Mouse (Mus musculus): ENCODE data around the gene Mmp9. TPM values are rescaled to one million over a fixed set of nuclear protein-coding genes. Genes with fewer than 3 reads are reported as not detected.

Gene Mmp9
- total RNA-seq (2022), result under 1 TPM; 0.15 to 0.83 (median 0.58) TPM

DNA sequence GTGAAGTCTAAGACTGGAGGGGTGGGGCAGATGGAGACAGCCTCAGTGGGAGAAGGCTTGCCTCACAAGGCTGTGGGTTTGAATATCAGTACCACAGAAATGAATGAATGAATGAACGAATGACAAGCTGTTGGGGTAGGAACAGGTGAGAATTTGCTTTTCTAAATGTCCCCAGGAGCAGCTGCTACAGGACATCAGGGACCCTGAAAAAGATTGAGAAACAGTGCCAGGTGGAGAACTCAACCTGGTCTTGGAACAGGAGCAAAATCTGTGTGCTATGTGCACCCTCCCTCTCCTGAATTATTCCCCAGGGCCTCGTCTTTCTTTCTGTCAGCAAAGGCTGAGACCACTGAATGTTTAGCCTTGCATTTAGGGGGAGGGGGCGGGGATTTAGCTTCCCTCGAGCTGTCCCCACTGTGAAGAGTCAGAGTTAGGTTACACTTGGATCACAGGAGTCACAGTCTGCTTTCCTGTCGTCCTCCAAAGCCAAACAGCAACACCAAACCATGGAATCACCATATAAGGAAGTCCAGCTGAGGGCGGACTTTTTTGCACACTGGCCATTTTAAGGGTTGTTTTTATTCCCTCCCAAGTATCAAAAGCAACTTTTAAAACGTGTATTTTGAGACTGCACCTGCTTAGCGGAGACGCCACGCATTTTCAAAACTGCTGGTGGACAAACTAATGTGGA lies at the start of gene Mmp9:
Mmp9 (plus strand) TSS at position 641 of the 691 bp plus-strand sequence.
- DNase-seq (ENCODE audit: low spot score in 2 of 2), result no peak

DNA sequence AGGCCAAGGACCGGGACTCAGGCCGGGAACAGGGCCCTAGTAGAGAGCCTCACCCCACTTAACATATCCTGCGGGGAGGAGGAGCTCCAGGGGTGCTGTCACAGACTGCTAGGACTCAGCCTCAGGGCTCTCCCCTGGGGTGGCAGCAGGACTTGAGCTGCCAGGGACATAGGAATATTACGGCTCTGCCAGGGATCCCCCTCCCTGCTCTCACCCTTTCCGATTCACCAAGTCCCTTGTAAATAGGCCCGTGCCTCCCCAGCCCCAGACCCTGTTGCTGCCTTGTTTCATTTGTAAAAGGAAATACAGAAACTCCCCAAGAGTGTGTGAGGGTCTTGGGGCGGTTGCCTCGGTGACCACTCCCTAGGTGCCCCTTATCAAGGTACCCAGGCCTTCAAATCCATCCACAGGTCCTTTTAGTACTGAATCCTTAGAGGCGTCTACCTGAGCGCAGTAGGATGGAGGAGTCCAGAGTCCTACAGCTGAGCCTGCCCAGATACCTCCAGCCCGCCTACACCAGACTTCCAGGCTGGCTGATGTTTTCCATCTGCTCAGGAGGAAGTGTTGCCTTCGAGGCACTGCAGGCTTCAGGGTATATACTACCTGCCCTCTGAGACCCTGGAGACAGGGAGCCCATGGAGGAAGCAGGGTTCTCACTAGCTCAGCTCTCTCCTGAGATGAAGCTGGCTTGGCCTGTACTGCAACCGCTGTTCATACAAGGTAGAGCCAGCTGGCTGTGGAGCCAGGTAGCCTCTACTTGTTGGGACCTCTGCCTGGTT lies 49.3 kb upstream of the Mmp9 start:
- no peak for DNase-seq (ENCODE audit: low spot score in 2 of 2)

DNA sequence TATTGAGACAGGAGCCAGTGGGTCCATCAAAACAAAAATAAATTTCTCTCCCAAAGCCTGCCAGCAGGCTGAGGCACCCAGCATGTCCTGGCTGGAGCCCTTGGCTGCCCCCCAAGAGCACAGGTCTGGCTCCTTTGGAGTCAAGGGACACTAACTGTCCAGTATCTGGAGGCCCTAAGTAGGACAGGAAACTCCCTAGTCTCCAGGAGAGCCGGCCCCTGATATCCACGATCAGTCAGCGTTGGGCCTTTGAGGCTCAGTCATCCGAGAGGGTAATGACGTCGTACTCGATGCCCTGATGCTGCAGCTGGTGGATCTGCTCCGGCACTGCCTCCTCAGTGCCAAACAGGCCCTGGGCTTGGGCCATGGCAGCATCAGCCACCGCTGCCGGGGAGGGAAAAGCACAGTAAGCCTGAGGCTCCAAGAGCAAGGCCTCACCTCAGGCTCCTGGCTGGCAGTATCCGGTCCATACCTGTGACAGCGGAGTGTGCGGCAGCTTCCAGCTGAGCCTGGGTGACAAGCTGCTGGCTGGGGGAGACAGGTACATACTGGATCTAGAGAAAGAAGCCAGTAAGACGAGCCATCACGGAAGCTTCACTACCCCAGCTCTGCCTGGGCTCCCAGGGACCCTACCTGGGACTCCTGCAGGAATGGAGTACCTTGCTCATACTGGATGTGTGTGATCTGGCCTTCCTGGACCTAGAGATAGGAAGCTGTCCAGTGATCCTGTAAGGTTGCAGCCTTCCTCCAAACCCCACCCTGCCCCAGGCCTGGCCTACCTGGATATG lies 48.5 kb upstream of the Mmp9 start:
- DNase-seq (ENCODE audit: low spot score in 2 of 2), result peak; percentile 72 to 80

DNA sequence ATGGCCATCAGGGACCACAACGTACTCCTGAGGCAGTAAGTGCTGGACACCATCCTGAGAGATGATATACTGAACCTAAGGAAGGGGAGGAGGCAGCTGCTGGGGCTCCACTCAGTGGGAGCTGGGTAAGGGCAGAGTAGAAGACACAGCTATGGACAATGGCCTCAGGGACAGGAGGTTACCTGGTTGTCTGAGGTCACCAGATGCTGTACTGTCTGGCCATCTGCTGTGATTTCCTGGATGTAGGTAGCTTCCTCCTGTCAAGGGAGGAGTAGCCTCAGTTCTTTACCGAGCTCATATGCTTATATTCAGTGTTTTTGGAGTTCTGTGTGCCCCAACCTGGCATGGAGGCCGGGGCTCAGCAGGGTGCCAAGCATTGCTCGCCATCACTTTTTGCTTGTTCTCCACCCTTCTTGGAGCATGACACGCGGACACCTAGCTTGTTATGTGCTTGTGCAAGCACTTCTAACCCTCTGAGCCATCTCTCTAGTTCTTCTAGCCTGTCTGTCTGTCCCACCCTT lies 47.8 kb upstream of the Mmp9 start:
- no peak for DNase-seq (ENCODE audit: low spot score in 2 of 2)

DNA sequence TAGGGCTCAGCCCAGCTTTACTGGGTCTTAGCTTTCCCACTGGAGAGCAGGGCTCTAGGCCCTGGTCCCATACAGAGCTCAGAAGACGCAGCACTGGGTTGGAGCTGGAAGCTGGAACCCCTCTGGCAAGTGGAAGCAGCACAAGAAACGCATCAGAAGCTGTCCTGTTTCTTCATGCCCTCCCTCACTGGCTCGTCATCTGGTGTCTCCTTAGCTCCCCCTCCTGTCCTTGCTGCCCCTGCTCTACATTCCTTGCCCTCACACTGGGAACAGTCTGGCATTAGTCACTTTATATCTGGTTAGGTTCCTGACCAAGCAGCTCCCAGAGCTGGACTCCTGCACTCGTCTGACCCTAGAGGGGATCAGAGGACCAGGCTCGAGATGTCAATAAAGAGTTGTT lies 46.5 kb upstream of the Mmp9 start:
- DNase-seq (ENCODE audit: low spot score in 2 of 2), result no peak

DNA sequence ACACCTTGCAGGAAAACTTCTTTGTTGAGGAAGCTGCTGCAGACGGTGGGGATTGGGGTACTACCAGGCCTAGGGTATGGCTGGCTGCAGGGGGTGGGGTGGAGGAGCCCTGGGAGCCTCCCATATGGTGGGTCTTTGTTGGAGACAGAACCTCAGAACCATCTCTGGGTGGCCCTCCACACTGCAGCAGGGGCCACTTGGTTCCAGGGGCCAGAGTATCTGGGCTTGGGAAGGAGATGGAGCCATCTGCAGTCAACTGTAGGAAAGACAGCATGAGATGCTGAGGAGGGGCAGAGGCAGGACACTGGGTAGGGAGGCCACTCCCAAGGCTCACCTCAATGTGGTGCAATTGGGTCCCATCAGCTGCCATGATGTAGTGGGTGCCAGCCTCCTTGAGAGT lies 45.9 kb upstream of the Mmp9 start:
- no peak for DNase-seq (ENCODE audit: low spot score in 2 of 2)

DNA sequence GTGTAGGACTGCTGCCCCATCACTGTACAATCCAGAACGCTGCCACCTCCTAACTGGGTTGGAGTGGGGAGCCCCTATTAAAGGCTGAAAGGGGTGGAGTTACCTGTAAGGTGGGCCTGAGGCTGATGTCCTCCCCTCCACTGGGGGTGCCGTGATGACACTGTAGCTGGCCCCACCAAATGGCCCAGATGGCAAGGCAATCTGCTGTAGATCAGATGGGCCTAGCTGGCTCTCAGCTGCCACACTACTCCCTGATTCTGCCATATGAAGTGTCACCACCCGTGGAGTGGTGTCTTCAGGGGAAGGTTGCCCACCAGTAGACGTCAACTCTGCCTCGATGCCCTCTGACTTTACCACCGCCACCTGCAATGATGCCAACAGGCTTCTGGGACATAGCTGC lies 44.7 kb upstream of the Mmp9 start:
- DNase-seq (ENCODE audit: low spot score in 2 of 2), result no peak

DNA sequence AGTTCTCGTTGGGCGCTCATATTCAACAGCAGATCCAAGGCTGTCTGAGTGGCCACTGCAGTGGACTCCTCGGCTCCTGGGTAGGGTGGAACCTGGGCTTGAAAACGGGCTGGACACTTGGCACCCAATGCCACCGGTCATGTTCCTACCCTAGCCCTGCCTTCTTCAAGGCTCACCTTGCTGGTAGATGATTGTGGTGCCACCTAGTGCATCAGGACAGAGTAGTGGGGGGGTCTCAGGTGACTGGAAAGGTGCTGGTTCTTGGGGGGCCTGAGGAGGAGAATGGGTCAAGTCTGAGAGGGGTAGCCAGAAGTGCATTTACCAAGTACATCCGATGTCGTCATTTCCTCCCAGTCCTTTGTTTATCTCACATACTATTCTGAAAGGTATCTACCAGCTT lies 42.6 kb upstream of the Mmp9 start:
- DNase-seq (ENCODE audit: low spot score in 2 of 2), result no peak

DNA sequence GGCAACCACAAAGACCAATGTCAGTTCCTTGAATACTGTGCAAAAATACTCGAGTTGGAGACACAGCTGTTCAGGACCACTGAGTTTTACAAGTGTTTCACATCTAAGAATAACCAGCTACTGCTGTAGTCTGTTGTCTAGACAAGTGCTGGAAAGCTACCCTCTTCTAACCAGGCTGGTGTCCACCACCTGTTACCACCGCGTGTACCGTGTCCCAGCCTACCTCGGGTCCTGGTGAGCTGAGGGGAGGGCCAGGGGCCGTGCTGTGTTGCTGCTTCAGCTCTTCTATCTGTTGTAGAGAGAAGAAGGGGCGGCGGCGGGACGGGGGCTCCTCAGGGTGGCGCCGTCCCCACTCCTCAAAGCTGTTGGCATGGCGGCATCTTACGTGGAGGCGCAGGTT lies 41.5 kb upstream of the Mmp9 start:
- DNase-seq (ENCODE audit: low spot score in 2 of 2), result no peak

DNA sequence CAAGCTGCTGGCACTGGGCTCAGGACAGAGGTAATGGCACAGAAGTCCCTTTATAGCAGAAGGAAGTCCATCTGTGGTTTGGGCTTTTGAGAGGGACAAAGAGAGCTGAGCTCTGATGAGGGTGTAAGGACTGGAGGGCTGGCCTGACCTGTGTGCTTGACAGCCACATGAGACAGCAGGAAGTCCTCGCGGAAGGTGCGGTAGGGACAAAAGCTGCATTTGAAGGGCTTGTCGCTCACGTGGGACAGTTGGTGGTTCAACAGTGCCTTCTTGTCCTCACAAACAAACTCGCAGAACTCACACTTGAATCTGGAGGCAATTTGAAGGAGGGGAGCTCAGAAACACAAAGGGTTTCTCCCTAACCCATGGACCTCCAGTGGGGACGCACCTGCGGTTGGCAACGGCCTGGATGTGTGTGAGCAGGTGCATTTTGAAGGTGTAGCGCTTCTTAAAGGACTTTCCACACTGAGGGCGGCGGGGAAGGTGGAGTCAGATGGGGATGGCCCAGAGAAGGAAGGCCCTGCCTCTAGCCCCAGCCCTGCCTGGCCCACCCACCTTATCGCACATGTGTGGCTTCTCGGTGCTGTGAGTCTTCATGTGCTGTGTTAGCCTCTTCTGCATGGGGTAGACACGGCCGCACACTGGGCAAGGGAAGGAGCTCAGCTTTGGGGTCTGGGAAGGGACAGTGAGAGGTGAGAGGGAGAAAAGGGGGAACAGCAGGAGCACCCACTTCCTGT lies 40.7 kb upstream of the Mmp9 start:
- DNase-seq (ENCODE audit: low spot score in 2 of 2), result no peak

DNA sequence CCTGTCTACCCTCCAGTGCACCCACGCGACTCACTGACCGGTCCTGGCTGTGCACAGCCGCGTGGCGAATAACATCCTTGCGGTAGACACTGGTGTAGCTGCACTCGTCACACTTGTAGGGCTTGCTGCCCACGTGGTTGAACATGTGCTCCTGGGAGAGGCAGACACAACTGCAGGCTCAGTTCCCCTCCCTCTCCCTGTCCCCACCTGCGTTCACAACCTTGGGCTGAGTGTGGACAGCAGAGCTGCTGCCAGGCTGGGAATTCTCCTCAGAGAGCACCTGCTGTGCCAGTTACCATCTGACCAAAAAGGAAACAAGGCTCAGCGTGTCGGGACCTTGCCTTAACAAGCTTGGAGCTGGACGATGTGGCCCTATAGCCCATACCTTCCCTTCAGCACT lies 39.2 kb upstream of the Mmp9 start:
- peak in 1 of 2 experiments; percentile 42 for DNase-seq (ENCODE audit: low spot score in 2 of 2)

DNA sequence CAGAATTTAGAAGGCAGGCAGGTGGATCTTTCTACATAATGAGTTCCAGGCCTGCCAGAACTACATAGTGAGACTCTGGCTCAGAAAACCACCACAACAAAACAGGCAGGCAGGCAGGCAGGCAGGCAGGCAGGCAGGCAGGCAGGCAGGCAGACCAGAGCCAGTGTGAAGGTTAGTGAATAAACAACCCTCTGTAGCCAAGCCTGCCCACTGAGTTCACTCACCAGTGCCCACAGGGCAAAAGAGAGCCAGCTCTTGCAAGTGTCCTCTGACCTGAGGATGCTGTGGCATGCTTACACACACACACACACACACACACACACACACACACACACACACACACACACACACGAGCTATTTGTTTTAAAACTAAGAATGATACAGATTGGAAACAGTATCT lies 37.1 kb upstream of the Mmp9 start:
- DNase-seq (ENCODE audit: low spot score in 2 of 2), result no peak

DNA sequence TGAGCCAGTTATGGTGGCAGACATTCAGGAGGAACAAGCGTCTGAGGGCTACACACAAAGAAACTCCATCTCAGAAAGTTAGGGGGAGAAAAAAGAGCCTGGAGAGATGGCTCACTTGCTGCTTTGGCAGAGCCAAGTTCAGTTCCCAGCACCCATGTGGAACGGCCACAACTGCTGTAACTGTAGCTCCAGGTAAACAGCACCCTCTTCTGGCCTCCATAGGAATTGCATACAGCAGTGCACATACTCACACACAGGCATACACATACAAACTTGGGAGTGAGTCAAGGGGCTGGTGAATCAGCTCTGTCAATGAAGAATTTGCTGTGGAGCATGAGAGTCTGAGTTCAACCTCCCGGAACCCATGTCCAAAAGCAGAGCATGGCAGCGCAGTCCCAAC lies 34.5 kb upstream of the Mmp9 start:
- no peak for DNase-seq (ENCODE audit: low spot score in 2 of 2)

DNA sequence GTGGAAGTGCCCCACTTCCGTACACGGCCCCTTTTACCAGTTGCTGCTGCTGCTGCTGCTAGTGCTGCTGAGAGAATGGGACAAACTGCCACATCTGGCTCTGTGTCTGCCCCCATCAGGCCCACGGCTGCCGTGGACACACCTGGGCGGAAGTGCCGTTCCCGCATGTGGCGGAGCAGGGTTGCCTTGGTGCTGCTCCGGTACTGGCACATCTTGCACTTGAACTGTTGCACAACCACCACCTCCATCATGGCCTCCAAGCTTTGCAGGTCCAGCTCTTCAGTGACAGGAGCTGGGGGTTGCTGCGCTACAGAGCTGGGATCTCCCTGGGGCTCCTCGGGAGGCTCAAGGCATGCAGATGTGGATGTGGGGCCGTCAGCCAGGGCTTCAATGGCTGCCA lies 33.1 kb upstream of the Mmp9 start:
- DNase-seq (ENCODE audit: low spot score in 2 of 2), result no peak

DNA sequence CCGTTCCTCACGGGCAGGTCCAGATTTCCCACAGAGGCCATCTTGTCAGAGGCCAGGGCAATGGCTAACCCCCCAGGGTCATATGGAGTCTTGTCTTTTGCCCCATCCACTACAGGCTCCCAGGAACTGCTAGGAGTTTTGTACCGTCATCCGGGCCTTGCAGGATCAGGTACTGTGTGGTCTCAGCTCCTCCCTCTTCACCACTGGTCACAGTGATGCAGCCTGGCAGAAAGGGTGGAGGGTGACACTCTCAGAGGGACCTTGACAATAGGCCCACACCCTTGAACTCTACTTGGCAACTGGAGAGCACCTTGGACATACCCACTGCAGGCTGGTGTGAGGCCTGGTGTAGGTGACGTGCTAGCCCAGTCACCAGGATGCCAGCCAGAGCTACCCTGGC lies 32.6 kb upstream of the Mmp9 start:
- no peak for DNase-seq (ENCODE audit: low spot score in 2 of 2)

DNA sequence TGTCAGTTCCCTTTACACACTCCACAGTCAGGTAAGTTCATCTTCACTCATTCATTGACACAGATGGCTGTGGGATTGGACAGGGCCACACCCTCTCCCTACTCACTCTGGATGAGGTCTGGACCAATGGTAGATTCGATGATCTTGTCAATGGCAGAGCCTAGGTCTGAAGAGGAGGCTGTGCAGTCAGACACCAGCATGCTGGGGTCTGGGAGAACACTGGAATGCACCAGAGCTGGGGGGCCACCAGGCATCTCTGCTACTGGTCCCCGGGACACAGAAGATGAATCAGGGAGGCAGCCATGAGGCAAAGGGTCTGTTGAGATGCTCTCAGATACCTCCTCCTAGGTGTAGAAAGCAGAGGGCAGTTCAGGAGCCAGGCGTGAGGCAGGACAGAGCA lies 31.5 kb upstream of the Mmp9 start:
- DNase-seq (ENCODE audit: low spot score in 2 of 2), result no peak

DNA sequence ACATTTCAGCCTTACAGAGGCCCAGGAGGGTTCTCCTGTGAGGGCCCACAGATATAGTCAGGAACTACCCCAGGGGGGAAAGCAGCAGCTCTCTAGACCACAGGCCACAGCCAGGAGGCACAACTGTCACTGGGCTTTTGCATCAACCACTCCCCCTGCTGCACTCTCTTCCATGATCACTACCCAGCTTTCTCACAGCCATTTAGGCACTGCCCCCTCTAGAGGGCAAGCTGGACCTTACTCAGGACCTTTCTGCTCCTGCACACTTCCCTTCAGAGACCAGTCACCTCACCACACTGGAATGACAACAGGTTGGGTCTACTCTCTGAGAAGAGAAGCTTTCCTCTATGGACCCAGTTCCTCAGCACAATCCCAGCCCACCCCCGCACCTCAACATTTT lies 31.0 kb upstream of the Mmp9 start:
- DNase-seq (ENCODE audit: low spot score in 2 of 2), result no peak

DNA sequence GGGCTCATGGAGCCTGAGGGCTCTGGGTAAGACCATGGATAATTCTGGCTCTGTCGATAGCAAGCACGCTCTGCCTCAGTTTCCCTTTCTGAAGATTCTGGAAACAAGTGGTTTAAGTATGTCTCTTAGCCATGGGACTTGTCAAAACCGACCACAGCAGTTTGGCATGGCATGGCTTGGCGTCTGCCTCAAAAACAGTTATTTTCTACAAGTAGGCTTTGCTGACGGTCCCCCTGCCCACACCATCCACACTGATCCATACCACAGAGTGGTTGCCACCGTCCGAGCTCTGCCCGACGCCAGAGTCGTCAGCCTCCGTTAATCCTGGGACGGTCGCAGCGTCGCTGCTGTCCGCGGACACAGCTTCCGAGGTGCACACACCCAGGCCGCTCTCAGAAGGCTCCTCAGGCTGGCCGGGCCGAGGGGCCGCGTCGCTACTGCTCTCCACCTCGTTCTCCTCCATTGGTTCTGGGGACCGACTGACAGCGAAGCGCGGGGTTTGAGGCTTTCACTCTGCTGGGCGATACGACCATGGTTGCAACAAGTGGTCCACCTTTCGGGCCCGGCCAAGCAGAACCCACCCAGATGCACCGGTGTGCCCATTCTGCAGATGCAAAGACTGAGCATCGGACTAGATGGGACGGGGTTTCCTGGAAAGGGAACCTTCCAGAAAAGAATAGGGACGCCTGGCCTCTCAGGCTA lies 30.1 kb upstream of the Mmp9 start:
- no peak for DNase-seq (ENCODE audit: low spot score in 2 of 2)

DNA sequence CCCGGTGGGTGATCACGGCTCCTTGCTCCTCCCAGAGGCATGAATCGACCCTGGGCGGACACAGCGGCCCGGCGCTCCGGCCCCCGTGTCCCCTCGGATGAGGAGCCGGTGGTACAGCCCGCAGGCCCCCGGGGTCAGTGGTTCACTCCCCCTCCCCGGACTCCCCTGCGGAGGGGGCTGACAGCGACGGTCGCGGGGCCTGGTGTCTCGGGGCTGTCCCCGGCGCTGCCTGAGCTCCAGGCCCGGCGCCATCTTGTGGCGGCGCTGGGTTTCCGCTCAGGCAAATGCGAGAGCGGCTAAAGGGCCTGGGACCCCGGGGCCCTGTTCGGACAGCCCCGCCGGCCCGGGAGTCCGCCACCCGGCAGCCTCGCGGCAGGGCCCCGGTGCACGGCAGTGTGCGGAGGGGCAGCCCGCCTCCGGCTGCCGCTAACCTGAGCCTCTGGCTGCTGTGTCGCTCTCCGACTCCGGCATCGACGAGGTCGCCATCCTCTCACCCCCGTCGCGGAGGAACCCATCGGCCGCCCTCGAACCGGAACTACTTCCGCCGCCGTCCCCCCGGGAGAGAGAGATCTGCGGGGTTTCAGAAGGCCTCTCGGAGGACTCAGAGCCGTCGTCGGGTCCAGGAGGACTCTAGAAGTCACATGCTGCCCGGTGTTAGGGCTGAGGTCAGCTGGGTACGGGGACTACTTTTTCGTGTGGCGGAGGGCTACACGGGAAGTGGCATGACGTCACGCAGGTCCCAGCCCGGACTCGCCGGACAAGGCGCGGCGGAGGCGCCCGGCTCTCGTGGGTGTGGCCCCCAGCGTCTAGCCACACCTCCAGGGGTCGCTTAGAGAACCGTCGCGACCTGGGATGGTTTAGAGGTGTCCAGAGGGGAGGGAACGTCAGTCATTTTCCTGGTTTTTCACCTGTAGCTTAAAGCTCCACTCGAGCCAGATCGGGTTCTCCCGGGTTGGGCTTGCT lies 29.2 kb upstream of the Mmp9 start, which contains the start of gene Zfp335:
Zfp335 (minus strand) TSS at position 672 of the 963 bp plus-strand sequence.
- DNase-seq (ENCODE audit: low spot score in 2 of 2), result peak; percentile 90 to 91

Measured in gastrocnemius, adult 8-10 months (tissue).